ENCODE assay signal across 8 mouse cellular contexts in the genomic region with DNA sequence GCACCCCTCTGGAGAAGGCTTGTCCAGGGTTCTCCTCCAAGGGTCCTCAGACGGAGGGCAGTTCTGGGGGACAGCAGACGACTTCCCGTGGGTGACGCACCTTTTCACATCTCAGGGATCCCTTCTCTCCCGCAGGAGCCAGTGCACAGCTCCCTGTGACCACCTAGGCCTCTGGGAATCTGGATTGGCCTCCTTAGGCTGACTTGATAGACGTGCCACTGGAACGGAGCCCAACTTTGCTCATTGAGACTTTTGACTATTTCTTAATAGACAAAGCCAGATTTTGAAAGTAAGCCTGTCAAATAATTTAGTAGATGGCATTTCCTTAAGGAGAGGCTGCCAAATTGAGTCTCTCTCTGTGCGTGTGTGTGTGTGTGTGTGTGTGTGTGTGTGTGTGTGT. TPM values are rescaled to one million over a fixed set of nuclear protein-coding genes. Genes with fewer than 3 reads are reported as not detected.
DNase-seq lines count a peak whose midpoint lies in the region; ATAC-seq and TF ChIP-seq lines count a peak whose summit lies in the region.

No protein-coding gene starts in this region.

- peaks cover 7% of the 10 kb centered on the region; the same call in 1 of the 2 replicates for H3K4me1 ChIP-seq in heart, postnatal 0 days (ENCODE audit: control insufficient read depth, insufficient read depth)
- H3K4me1 ChIP-seq in forebrain, embryonic 16.5 days (replicated peaks; ENCODE audit: control insufficient read depth, insufficient read depth, low read length), result peaks cover 30% of the 10 kb centered on the region
- H3K4me1 ChIP-seq in limb, embryonic 10.5 days, result peaks cover 42% of the 10 kb centered on the region
- H3K4me1 ChIP-seq in neural tube, embryonic 13.5 days (replicated peaks), result peaks cover 42% of the 10 kb centered on the region

- TF ChIP-seq EP300 in heart, postnatal 0 days (IDR thresholded peaks at IDR 0.05; ENCODE audit: low read depth), result no peak

- DNase-seq in heart, postnatal 0 days (ENCODE audit: low spot score), result no peak
- DNase-seq in heart, adult 8-10 months (ENCODE audit: low spot score), result no peak
- peak; percentile 39 for DNase-seq in limb, embryonic 10.5 days (ENCODE audit: low spot score)
- DNase-seq in layer of hippocampus, adult 11-12 months (ENCODE audit: low spot score), result no peak
- no peak for DNase-seq in heart, adult 11 months

- no peak overlapping the region for H3K27ac ChIP-seq in heart, postnatal 0 days (ENCODE audit: low read depth)
- peak overlapping the region; percentile 83 for H3K27ac ChIP-seq in forebrain, embryonic 16.5 days (ENCODE audit: low read length)
- peak overlapping the region; percentile 94 for H3K27ac ChIP-seq in limb, embryonic 10.5 days
- H3K27ac ChIP-seq in neural tube, embryonic 13.5 days (replicated peaks), result no peak overlapping the region

- no peak for TF ChIP-seq CTCF in heart, postnatal 0 days (IDR thresholded peaks at IDR 0.05; ENCODE audit: low read depth)

- no peaks in the 10 kb centered on the region for H3K9me3 ChIP-seq in heart, postnatal 0 days (replicated peaks; ENCODE audit: control insufficient read depth, low read length)
- H3K9me3 ChIP-seq in forebrain, embryonic 16.5 days (ENCODE audit: control insufficient read depth, low read length), result no peaks in the 10 kb centered on the region
- no peaks in the 10 kb centered on the region for H3K9me3 ChIP-seq in limb, embryonic 10.5 days (replicated peaks)
- H3K9me3 ChIP-seq in neural tube, embryonic 13.5 days, result no peaks in the 10 kb centered on the region

- H3K36me3 ChIP-seq in heart, postnatal 0 days (replicated peaks; ENCODE audit: control insufficient read depth, insufficient read depth, low read length), result no peaks in the 10 kb centered on the region
- H3K36me3 ChIP-seq in forebrain, embryonic 16.5 days (ENCODE audit: control insufficient read depth, insufficient read depth), result no peaks in the 10 kb centered on the region
- H3K36me3 ChIP-seq in limb, embryonic 10.5 days, result peaks cover 23% of the 10 kb centered on the region
- H3K36me3 ChIP-seq in neural tube, embryonic 13.5 days, result no peaks in the 10 kb centered on the region

- peak overlapping the region; percentile 99 for H3K4me2 ChIP-seq in heart, postnatal 0 days (ENCODE audit: low read depth, low read length)
- peak overlapping the region; percentile 73 for H3K4me2 ChIP-seq in forebrain, embryonic 16.5 days (ENCODE audit: low read length)
- peak overlapping the region; percentile 73 for H3K4me2 ChIP-seq in neural tube, embryonic 13.5 days

- ATAC-seq in heart, postnatal 0 days (ENCODE audit: insufficient read depth, low read depth), result no peak
- peak; percentile 18; the same call in 1 of the 2 replicates for ATAC-seq in forebrain, embryonic 16.5 days
- ATAC-seq in neural tube, embryonic 13.5 days (ENCODE audit: low read depth), result no peak
- no peak for ATAC-seq in megakaryocyte-erythroid progenitor cell, adult 5-6 weeks (replicated peaks; ENCODE audit: low FRiP score, low TSS enrichment, poor library complexity, severe bottlenecking)

- H3K9ac ChIP-seq in heart, postnatal 0 days (replicated peaks; ENCODE audit: low read depth, low read length), result no peak overlapping the region
- H3K9ac ChIP-seq in forebrain, embryonic 16.5 days (replicated peaks; ENCODE audit: low read depth, low read length), result peak overlapping the region; percentile 65
- H3K9ac ChIP-seq in neural tube, embryonic 13.5 days, result peak overlapping the region; percentile 77

- peaks cover 40% of the 10 kb centered on the region for H3K27me3 ChIP-seq in heart, postnatal 0 days (ENCODE audit: control insufficient read depth, insufficient read depth, low read length)
- no peaks in the 10 kb centered on the region; the same call in 1 of the 2 replicates for H3K27me3 ChIP-seq in forebrain, embryonic 16.5 days (replicated peaks; ENCODE audit: control insufficient read depth, insufficient read depth, low read length)
- H3K27me3 ChIP-seq in limb, embryonic 10.5 days (ENCODE audit: low read depth, poor library complexity, severe bottlenecking), result peaks cover 18% of the 10 kb centered on the region; the same call in 1 of the 2 replicates
- peaks cover 64% of the 10 kb centered on the region for H3K27me3 ChIP-seq in neural tube, embryonic 13.5 days

- peak overlapping the region; percentile 73 for H3K4me3 ChIP-seq in heart, postnatal 0 days (ENCODE audit: low read depth, low read length)
- H3K4me3 ChIP-seq in forebrain, embryonic 16.5 days (replicated peaks; ENCODE audit: low read length), result peak overlapping the region; percentile 61
- H3K4me3 ChIP-seq in limb, embryonic 10.5 days, result peak overlapping the region; percentile 84
- H3K4me3 ChIP-seq in neural tube, embryonic 13.5 days, result peak overlapping the region; percentile 62

- WGBS in heart, postnatal 0 days, result 56% methylated on average over 8 of the region's 8 CpGs
- WGBS in forebrain, embryonic 16.5 days, result 3% methylated on average over 8 of the region's 8 CpGs
- 29% methylated on average over 8 of the region's 8 CpGs for WGBS in limb, embryonic 10.5 days
- 26% methylated on average over 8 of the region's 8 CpGs for WGBS in neural tube, embryonic 13.5 days

RNA-seq across cellular contexts. Expression of a gene that starts 1.6 kb away (rescaled TPM):
- 11.1 and 14.2 TPM in 2 replicates for total RNA-seq in heart, postnatal 0 days (2014; rRNA removed; ENCODE audit: low replicate concordance)
- 1.8 and 2.3 TPM in 2 replicates for polyA plus RNA-seq in heart, postnatal 0 days (2015; fragmentation: Nextera tagmentation; extraction: Ambion mirVana)
- total RNA-seq in heart, adult 8-10 months (2022), result 1 to 10 TPM in 1 of 4 experiments, under 1 TPM in 3; 0.87 to 1.1 (median 0.90) TPM
- polyA plus RNA-seq in forebrain, embryonic 16.5 days (2015; fragmentation: Nextera tagmentation; extraction: Ambion mirVana), result 11.4 and 14.2 TPM in 2 replicates
- polyA plus RNA-seq in limb, embryonic 10.5 days (2016; fragmentation: Nextera tagmentation; extraction: Ambion mirVana), result 13.0 and 22.5 TPM in 2 replicates
- 3.6 and 9.1 TPM in 2 replicates for polyA plus RNA-seq in neural tube, embryonic 13.5 days (2015; fragmentation: Nextera tagmentation; extraction: Ambion mirVana)
- total RNA-seq in megakaryocyte-erythroid progenitor cell, adult 5-6 weeks (2014; fragmentation: Nextera tagmentation), result not detected in 2 replicates
- total RNA-seq in megakaryocyte-erythroid progenitor cell, adult 5-6 weeks (2017), result 0.34 TPM in 1 of 2 replicates, not detected in the other

RNA-seq across cellular contexts. Expression of a gene that starts 29.0 kb away (rescaled TPM):
- 3.7 and 5.3 TPM in 2 replicates for total RNA-seq in heart, postnatal 0 days (2014; rRNA removed; ENCODE audit: low replicate concordance)
- 30.9 and 32.3 TPM in 2 replicates for polyA plus RNA-seq in heart, postnatal 0 days (2015; fragmentation: Nextera tagmentation; extraction: Ambion mirVana)
- 10 to 100 TPM; 44.5 to 62.8 (median 52.1) TPM for total RNA-seq in heart, adult 8-10 months (2022)
- polyA plus RNA-seq in forebrain, embryonic 16.5 days (2015; fragmentation: Nextera tagmentation; extraction: Ambion mirVana), result 36.8 and 38.5 TPM in 2 replicates
- polyA plus RNA-seq in limb, embryonic 10.5 days (2016; fragmentation: Nextera tagmentation; extraction: Ambion mirVana), result 27.3 and 29.2 TPM in 2 replicates
- 36.1 and 38.5 TPM in 2 replicates for polyA plus RNA-seq in neural tube, embryonic 13.5 days (2015; fragmentation: Nextera tagmentation; extraction: Ambion mirVana)
- total RNA-seq in megakaryocyte-erythroid progenitor cell, adult 5-6 weeks (2014; fragmentation: Nextera tagmentation), result 20.9 and 23.2 TPM in 2 replicates
- total RNA-seq in megakaryocyte-erythroid progenitor cell, adult 5-6 weeks (2017), result 18.9 and 24.9 TPM in 2 replicates

Comparison
In these comparisons a context has a peak if more than half of its experiments do, and no peak if none do; other contexts are left out.
1. H3K27ac ChIP-seq: peak in forebrain, embryonic 16.5 days (single experiment) and limb, embryonic 10.5 days (single experiment); none in heart, postnatal 0 days (single experiment) and neural tube, embryonic 13.5 days (single experiment).
2. Peak in every context shown above with its lines, with median percentiles within 50 percentile points of each other: H3K4me2 ChIP-seq and H3K4me3 ChIP-seq.